Mouse (Mus musculus): Measurements from ENCODE around the gene Dlgap5.

DNA sequence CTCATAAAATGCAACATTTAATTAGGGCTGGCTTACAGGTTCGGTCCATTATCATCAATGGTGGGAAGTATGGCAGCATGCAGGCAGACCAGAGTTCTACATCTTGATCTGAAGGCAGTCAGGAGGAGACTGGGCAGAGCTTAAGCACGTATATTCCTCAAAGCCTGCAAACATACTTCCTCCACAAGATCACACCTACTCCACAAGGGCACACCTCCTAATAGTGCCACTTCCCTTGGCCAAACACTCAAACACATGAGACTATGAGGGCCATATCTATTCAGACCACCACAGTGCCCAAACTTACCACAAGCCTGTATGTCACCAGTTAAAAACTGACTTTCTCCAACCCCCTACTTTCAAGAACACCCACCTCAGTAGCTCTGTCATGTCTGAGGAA lies 56.8 kb downstream of the Dlgap5 start:
- no peak for TF ChIP-seq TCF12 (IDR thresholded peaks at IDR 0.05; ENCODE audit: low read depth, low read length)
- no peak for TF ChIP-seq ZNF384 (IDR thresholded peaks at IDR 0.05; ENCODE audit: low read depth, low read length)
- no peak for TF ChIP-seq POLR2AphosphoS2 (IDR thresholded peaks at IDR 0.05; ENCODE audit: low read depth, low read length)
- no peak for TF ChIP-seq CHD2 (IDR thresholded peaks at IDR 0.05; ENCODE audit: low read length)
- TF ChIP-seq ETS1 (conservative IDR thresholded peaks at IDR 0.05; ENCODE audit: low read depth, low read length) = no peak
- TF ChIP-seq CTCF (conservative IDR thresholded peaks at IDR 0.05 in 1 of 2, IDR thresholded peaks at IDR 0.05 in 1 of 2; ENCODE audit: low read depth in 2 of 2, low read length in 2 of 2) = no peak
- TF ChIP-seq PAX5 (IDR thresholded peaks at IDR 0.05; ENCODE audit: low read length) = no peak
- no peak for TF ChIP-seq EP300 (IDR thresholded peaks at IDR 0.05; ENCODE audit: low read length)

Measured in CH12.LX (cell line).